Mouse (Mus musculus) adrenal gland, postnatal 10 days (tissue): ENCODE results near the gene Fam221b. TPM values are rescaled to one million over a fixed set of nuclear protein-coding genes. Genes with fewer than 3 reads are reported as not detected.

Experiments
- DNase-seq: peaks from one replicate; pipeline ENCODE4 v3.0.0; 2021; ENCODE audit warnings: mixed read lengths
- microRNA-seq: library from miRNA; unstranded; fragments of <30 nt; microRNA quantifications from one replicate; pipeline ENCODE4 v1.2.0, GENCODE M21; 2021
- total RNA-seq, 2 experiments: library from RNA; stranded (reverse); gene quantifications; 2 replicates each; pipeline ENCODE4 v1.2.3; 2021

Fam221b gene
- total RNA-seq, 2 experiments from 2014 or later = 0.15 to 0.36 TPM

DNA sequence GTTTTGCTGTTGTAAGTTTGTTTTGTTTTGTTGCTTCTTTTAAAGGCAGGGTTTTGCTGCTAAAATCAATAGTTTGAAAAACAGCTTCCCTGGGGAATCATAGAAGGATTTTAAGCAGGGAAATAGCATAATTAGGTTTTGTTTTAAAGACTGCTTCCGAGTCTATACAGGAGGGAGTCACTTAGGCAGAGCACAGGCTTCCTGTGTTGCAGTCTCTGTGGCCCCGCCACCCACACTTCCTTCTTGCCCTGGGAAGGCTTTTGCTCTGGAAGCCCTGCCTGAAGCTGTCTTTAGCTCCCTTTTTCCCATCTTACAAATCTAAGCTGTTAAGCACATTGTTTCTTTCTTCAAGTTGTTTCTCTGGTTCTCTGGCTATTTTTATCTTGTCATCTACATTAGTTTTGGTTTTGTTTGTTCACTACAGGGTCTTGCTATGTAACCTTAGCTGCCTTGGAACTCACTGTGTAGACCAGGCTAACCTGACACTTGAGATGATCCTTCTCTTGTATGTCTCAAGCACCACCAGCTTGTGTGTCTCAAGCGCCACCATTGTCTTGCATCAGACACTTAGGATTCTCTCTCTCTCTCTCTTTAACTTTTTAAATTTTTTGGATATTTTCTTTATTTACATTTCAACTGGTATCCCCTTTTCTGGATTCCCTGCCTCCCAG lies 55.8 kb downstream of the Fam221b start:
- DNase-seq = no peak

DNA sequence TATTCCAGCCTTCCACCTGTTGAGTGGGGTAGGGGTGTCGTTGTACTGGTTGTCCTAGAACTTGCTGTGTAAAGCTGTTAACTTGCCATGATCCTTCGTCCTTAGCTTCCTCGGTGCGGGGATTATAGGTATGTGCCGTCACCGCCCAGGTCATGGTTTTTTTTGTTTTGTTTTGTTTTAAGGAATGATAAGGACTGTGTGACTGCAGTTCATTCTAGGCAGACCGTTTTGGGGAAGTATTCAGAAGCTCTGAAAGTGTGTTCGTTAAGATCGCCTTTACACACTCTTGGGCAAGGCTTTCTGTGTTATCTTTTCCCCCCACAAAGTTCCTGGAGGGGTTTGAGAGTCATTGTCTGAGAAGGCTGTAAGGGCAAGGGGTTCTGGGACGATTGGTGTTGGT lies 56.4 kb downstream of the Fam221b start:
- DNase-seq = no peak

Small RNA genes within 50 kb of the gene (microRNA-seq; reads per million reads assigned to microRNA genes)
- 1.8 reads per million for gene Gm25262

Other genes starting within 250 kb of the Fam221b start
- under 1 TPM; 0.27 to 0.97 TPM for gene Fam166b, start 240.0 kb downstream of the Fam221b start, total RNA-seq
- 10 to 100 TPM; 55.3 to 58.2 TPM for gene Tesk1, start 227.2 kb downstream of the Fam221b start, total RNA-seq
- 1 to 10 TPM; 1.9 to 3.2 TPM for gene Cd72, start 214.5 kb downstream of the Fam221b start, total RNA-seq
- gene Sit1, start 185.4 kb downstream of the Fam221b start, total RNA-seq = under 1 TPM; 0.51 to 0.64 TPM
- gene Ccdc107, start 176.2 kb downstream of the Fam221b start, total RNA-seq = 10 to 100 TPM; 41.1 to 45.5 TPM
- 10 to 100 TPM in 1 of 2 experiments, 1 to 10 TPM in 1; 6.2 to 10.9 TPM for gene Arhgef39, start 169.4 kb downstream of the Fam221b start, total RNA-seq
- gene Car9, start 162.2 kb downstream of the Fam221b start, total RNA-seq = under 1 TPM; 0.76 to 0.90 TPM
- 100 to 1,000 TPM; 203 to 822 TPM for gene Tpm2, start 145.4 kb downstream of the Fam221b start, total RNA-seq
- 100 to 1,000 TPM in 1 of 2 experiments, 10 to 100 TPM in 1; 90.4 to 108 TPM for gene Creb3, start 106.8 kb downstream of the Fam221b start, total RNA-seq
- gene Tln1, start 106.5 kb downstream of the Fam221b start, total RNA-seq = 100 to 1,000 TPM; 171 to 192 TPM
- 10 to 100 TPM; 41.7 to 54.1 TPM for gene Rgp1, start 90.4 kb downstream of the Fam221b start, total RNA-seq
- gene Gba2, start 90.3 kb downstream of the Fam221b start, total RNA-seq = 10 to 100 TPM; 10.5 to 15.4 TPM
- gene Msmp, start 84.7 kb downstream of the Fam221b start, total RNA-seq = 1 to 10 TPM; 1.8 to 1.9 TPM
- gene Npr2, start 37.2 kb downstream of the Fam221b start, total RNA-seq = 10 to 100 TPM; 30.1 to 48.3 TPM
- gene Spag8, start 15.6 kb downstream of the Fam221b start, total RNA-seq = under 1 TPM; 0.57 to 0.79 TPM
- gene Hint2, start 12.7 kb downstream of the Fam221b start, total RNA-seq = 100 to 1,000 TPM; 106 to 111 TPM
- gene Tmem8b, start 174 bp downstream of the Fam221b start, total RNA-seq = 10 to 100 TPM in 1 of 2 experiments, 1 to 10 TPM in 1; 6.6 to 10.7 TPM
- gene Olfr70, start 31.7 kb upstream of the Fam221b start, total RNA-seq = not detected
- gene Olfr71, start 41.1 kb upstream of the Fam221b start, total RNA-seq = not detected
- 1 to 10 TPM; 5.5 to 6.0 TPM for gene Hrct1, start 58.0 kb upstream of the Fam221b start, total RNA-seq
- gene Spaar, start 60.9 kb upstream of the Fam221b start, total RNA-seq = 1 to 10 TPM; 4.1 to 4.3 TPM
- gene Olfr159, start 101.9 kb upstream of the Fam221b start, total RNA-seq = not detected
- gene Olfr156, start 154.8 kb upstream of the Fam221b start, total RNA-seq = not detected
- gene Olfr157, start 171.1 kb upstream of the Fam221b start, total RNA-seq = not detected
- gene Olfr155, start 182.4 kb upstream of the Fam221b start, total RNA-seq = not detected
- 10 to 100 TPM; 17.1 to 18.1 TPM for gene Reck, start 206.4 kb upstream of the Fam221b start, total RNA-seq